10 mouse cellular contexts compared by ENCODE assay signal in the genomic region with DNA sequence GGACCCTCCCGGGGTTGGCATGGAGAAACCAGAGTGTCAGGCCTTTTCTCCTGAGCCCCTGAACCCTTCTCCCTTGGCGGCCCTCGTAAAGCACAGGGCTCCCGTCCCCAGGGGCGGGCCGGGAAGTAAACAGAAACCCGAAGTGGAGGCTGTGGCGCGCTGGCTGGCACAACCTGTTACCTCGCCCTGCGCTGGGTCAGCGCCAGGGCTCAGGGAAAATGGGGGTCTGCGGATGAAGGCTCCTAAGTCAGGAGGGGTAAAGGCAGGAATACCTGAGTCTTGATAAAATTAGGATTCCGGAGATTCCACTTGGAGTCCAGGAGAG. TPM values are rescaled to one million over a fixed set of nuclear protein-coding genes. Genes with fewer than 3 reads are reported as not detected.
DNase-seq lines count a peak whose midpoint lies in the region; ATAC-seq and TF ChIP-seq lines count a peak whose summit lies in the region.
"Had no signal": no experiment of that assay in that cellular context is flagged by ENCODE, and none has a peak within 500 bp of the region (broad histone marks: within the 10 kb centered on the region; RNA-seq: fewer than 3 reads in every experiment).

No protein-coding gene starts in this region.

- peaks cover 64% of the 10 kb centered on the region for H3K27me3 ChIP-seq in heart, embryonic 10.5 days (ENCODE audit: insufficient read depth, poor library complexity, severe bottlenecking)
- H3K27me3 ChIP-seq in midbrain, embryonic 15.5 days (replicated peaks), result peaks cover 42% of the 10 kb centered on the region
- peaks cover 27% of the 10 kb centered on the region for H3K27me3 ChIP-seq in midbrain, embryonic 14.5 days (ENCODE audit: control insufficient read depth, insufficient read depth, low read length)
- H3K27me3 ChIP-seq in liver, embryonic 12.5 days (replicated peaks), result peaks cover 62% of the 10 kb centered on the region
- peaks cover 3% of the 10 kb centered on the region; the same call in 1 of the 2 replicates for H3K27me3 ChIP-seq in stomach, postnatal 0 days (ENCODE audit: control insufficient read depth, insufficient read depth, low read length)

- H3K27ac ChIP-seq in heart, embryonic 10.5 days, result no peak overlapping the region
- no peak overlapping the region for H3K27ac ChIP-seq in midbrain, embryonic 15.5 days
- no peak overlapping the region for H3K27ac ChIP-seq in midbrain, embryonic 14.5 days (replicated peaks; ENCODE audit: low read depth, low read length)
- H3K27ac ChIP-seq in liver, embryonic 12.5 days, result no peak overlapping the region
- peak overlapping the region; percentile 86 for H3K27ac ChIP-seq in stomach, postnatal 0 days (replicated peaks)

- TF ChIP-seq CTCF in stomach, postnatal 0 days (IDR thresholded peaks at IDR 0.05; ENCODE audit: low read depth), result no peak

- H3K9ac ChIP-seq in midbrain, embryonic 15.5 days, result no peak overlapping the region
- no peak overlapping the region for H3K9ac ChIP-seq in midbrain, embryonic 14.5 days (replicated peaks; ENCODE audit: low read length)
- no peak overlapping the region for H3K9ac ChIP-seq in liver, embryonic 12.5 days
- H3K9ac ChIP-seq in stomach, postnatal 0 days (ENCODE audit: low read length), result peak overlapping the region; percentile 53

- ATAC-seq in midbrain, embryonic 15.5 days (replicated peaks), result no peak
- ATAC-seq in midbrain, embryonic 14.5 days (ENCODE audit: low FRiP score, low TSS enrichment), result no peak
- ATAC-seq in liver, embryonic 12.5 days, result no peak
- peak; percentile 77 for ATAC-seq in stomach, postnatal 0 days (ENCODE audit: low FRiP score, low TSS enrichment)

- DNase-seq in heart, embryonic 10.5 days (ENCODE audit: low spot score), result no peak
- no peak for DNase-seq in heart, postnatal 36 days
- DNase-seq in midbrain, embryonic 14.5 days, result no peak
- DNase-seq in stomach, postnatal 0 days (ENCODE audit: low spot score), result peak; percentile 71
- no peak for DNase-seq in spleen, postnatal 14 days (ENCODE audit: low spot score in 2 of 2)
- DNase-seq in embryo, embryonic 9.5 days (ENCODE audit: extremely low spot score), result no peak
- DNase-seq: gastrocnemius, postnatal 10 days had no signal

- peaks cover 14% of the 10 kb centered on the region for H3K4me1 ChIP-seq in heart, embryonic 10.5 days
- no peaks in the 10 kb centered on the region for H3K4me1 ChIP-seq in midbrain, embryonic 15.5 days
- no peaks in the 10 kb centered on the region for H3K4me1 ChIP-seq in midbrain, embryonic 14.5 days (ENCODE audit: control insufficient read depth, insufficient read depth, low read length)
- no peaks in the 10 kb centered on the region for H3K4me1 ChIP-seq in liver, embryonic 12.5 days
- H3K4me1 ChIP-seq in stomach, postnatal 0 days (replicated peaks; ENCODE audit: control insufficient read depth, insufficient read depth), result 0 out of 2 replicates have a peak, but pooled peaks cover 2% of the 10 kb centered on the region

- H3K36me3 ChIP-seq in heart, embryonic 10.5 days, result no peaks in the 10 kb centered on the region
- no peaks in the 10 kb centered on the region for H3K36me3 ChIP-seq in midbrain, embryonic 15.5 days (replicated peaks)
- no peaks in the 10 kb centered on the region for H3K36me3 ChIP-seq in midbrain, embryonic 14.5 days (ENCODE audit: control insufficient read depth, insufficient read depth, low read length)
- H3K36me3 ChIP-seq in liver, embryonic 12.5 days, result no peaks in the 10 kb centered on the region
- no peaks in the 10 kb centered on the region for H3K36me3 ChIP-seq in stomach, postnatal 0 days (ENCODE audit: control insufficient read depth, insufficient read depth, low read length)

- TF ChIP-seq EP300 in stomach, postnatal 0 days (optimal IDR thresholded peaks at IDR 0.05), result no peak

- intact Hi-C loops in heart, postnatal 36 days (cut with DNase I), result loop anchor here (2.0 kb wide), 1 partner anchor 46 kb away; no protein-coding TSS in a partner anchor

- peak overlapping the region; percentile 33 for H3K4me3 ChIP-seq in heart, embryonic 10.5 days
- H3K4me3 ChIP-seq in midbrain, embryonic 15.5 days, result no peak overlapping the region
- no peak overlapping the region for H3K4me3 ChIP-seq in midbrain, embryonic 14.5 days (replicated peaks; ENCODE audit: low read depth, low read length)
- H3K4me3 ChIP-seq in liver, embryonic 12.5 days, result peak overlapping the region; percentile 3; the same call in 1 of the 2 replicates
- peak overlapping the region; percentile 49 for H3K4me3 ChIP-seq in stomach, postnatal 0 days (ENCODE audit: low read depth, low read length)

- no peaks in the 10 kb centered on the region for H3K9me3 ChIP-seq in heart, embryonic 10.5 days
- H3K9me3 ChIP-seq in midbrain, embryonic 15.5 days, result no peaks in the 10 kb centered on the region
- no peaks in the 10 kb centered on the region for H3K9me3 ChIP-seq in midbrain, embryonic 14.5 days (ENCODE audit: control insufficient read depth, low read length)
- no peaks in the 10 kb centered on the region for H3K9me3 ChIP-seq in liver, embryonic 12.5 days (replicated peaks)
- H3K9me3 ChIP-seq in stomach, postnatal 0 days (ENCODE audit: control insufficient read depth, low read length), result no peaks in the 10 kb centered on the region

- 5% methylated on average over 14 of the region's 14 CpGs for WGBS in heart, embryonic 10.5 days
- WGBS in midbrain, embryonic 15.5 days, result 3% methylated on average over 14 of the region's 14 CpGs
- WGBS in midbrain, embryonic 14.5 days, result 6% methylated on average over 13 of the region's 14 CpGs
- WGBS in liver, embryonic 12.5 days (ENCODE audit: insufficient replicate concordance), result 7% methylated on average over 14 of the region's 14 CpGs
- WGBS in stomach, postnatal 0 days, result 2% methylated on average over 12 of the region's 14 CpGs

- H3K4me2 ChIP-seq in midbrain, embryonic 15.5 days, result peak overlapping the region; percentile 14; the same call in 1 of the 2 replicates
- H3K4me2 ChIP-seq in midbrain, embryonic 14.5 days (ENCODE audit: low read length), result no peak overlapping the region
- H3K4me2 ChIP-seq in liver, embryonic 12.5 days, result peak overlapping the region; percentile 15; the same call in 1 of the 2 replicates
- peak overlapping the region; percentile 57 for H3K4me2 ChIP-seq in stomach, postnatal 0 days (replicated peaks; ENCODE audit: low read depth)

RNA-seq across cellular contexts. Expression of gene Bicdl2, which starts 0.5 kb away (rescaled TPM):
- polyA plus RNA-seq in heart, embryonic 10.5 days (2016; fragmentation: Nextera tagmentation; extraction: Ambion mirVana), result 0.28 and 0.40 TPM in 2 replicates
- total RNA-seq in heart, postnatal 36 days (2021), result not detected
- 0.22 TPM in 1 of 2 replicates, not detected in the other for polyA plus RNA-seq in midbrain, embryonic 15.5 days (2015; fragmentation: Nextera tagmentation; extraction: Ambion mirVana)
- 0.26 TPM in 1 of 2 replicates, not detected in the other for polyA plus RNA-seq in midbrain, embryonic 14.5 days (2014; fragmentation: Nextera tagmentation; extraction: Ambion mirVana)
- not detected in 2 replicates for polyA plus RNA-seq in liver, embryonic 12.5 days (2016; fragmentation: Nextera tagmentation; extraction: Ambion mirVana)
- 50.9 and 58.2 TPM in 2 replicates for polyA plus RNA-seq in stomach, postnatal 0 days (2015; fragmentation: Nextera tagmentation; extraction: Ambion mirVana)
- total RNA-seq: gastrocnemius, postnatal 10 days; left cerebral cortex, postnatal 36 days had no signal

RNA-seq across cellular contexts. Expression of gene Hcfc1r1, which starts 12.6 kb away (rescaled TPM):
- 152 and 305 TPM in 2 replicates for polyA plus RNA-seq in heart, embryonic 10.5 days (2016; fragmentation: Nextera tagmentation; extraction: Ambion mirVana)
- total RNA-seq in heart, postnatal 36 days (2021), result 100 to 1,000 TPM; 196 to 206 TPM
- 120 and 121 TPM in 2 replicates for polyA plus RNA-seq in midbrain, embryonic 15.5 days (2015; fragmentation: Nextera tagmentation; extraction: Ambion mirVana)
- 110 and 150 TPM in 2 replicates for polyA plus RNA-seq in midbrain, embryonic 14.5 days (2014; fragmentation: Nextera tagmentation; extraction: Ambion mirVana)
- polyA plus RNA-seq in liver, embryonic 12.5 days (2016; fragmentation: Nextera tagmentation; extraction: Ambion mirVana), result 23.6 and 25.5 TPM in 2 replicates
- 183 and 186 TPM in 2 replicates for polyA plus RNA-seq in stomach, postnatal 0 days (2015; fragmentation: Nextera tagmentation; extraction: Ambion mirVana)

RNA-seq across cellular contexts. Expression of gene Thoc6, which starts 12.8 kb away (rescaled TPM):
- 60.1 and 63.7 TPM in 2 replicates for polyA plus RNA-seq in heart, embryonic 10.5 days (2016; fragmentation: Nextera tagmentation; extraction: Ambion mirVana)
- 10 to 100 TPM; 11.6 to 11.7 TPM for total RNA-seq in heart, postnatal 36 days (2021)
- polyA plus RNA-seq in midbrain, embryonic 15.5 days (2015; fragmentation: Nextera tagmentation; extraction: Ambion mirVana), result 39.1 and 42.9 TPM in 2 replicates
- 43.9 and 44.9 TPM in 2 replicates for polyA plus RNA-seq in midbrain, embryonic 14.5 days (2014; fragmentation: Nextera tagmentation; extraction: Ambion mirVana)
- polyA plus RNA-seq in liver, embryonic 12.5 days (2016; fragmentation: Nextera tagmentation; extraction: Ambion mirVana), result 31.4 and 36.1 TPM in 2 replicates
- 17.7 and 18.1 TPM in 2 replicates for polyA plus RNA-seq in stomach, postnatal 0 days (2015; fragmentation: Nextera tagmentation; extraction: Ambion mirVana)

RNA-seq across cellular contexts. Expression of gene Mmp25, which starts 15.8 kb away (rescaled TPM):
- 0.39 and 0.43 TPM in 2 replicates for polyA plus RNA-seq in heart, embryonic 10.5 days (2016; fragmentation: Nextera tagmentation; extraction: Ambion mirVana)
- under 1 TPM in 1 of 2 experiments, not detected in 1; 0.14 TPM for total RNA-seq in heart, postnatal 36 days (2021)
- 1.2 and 1.7 TPM in 2 replicates for polyA plus RNA-seq in midbrain, embryonic 15.5 days (2015; fragmentation: Nextera tagmentation; extraction: Ambion mirVana)
- 0.38 and 1.1 TPM in 2 replicates for polyA plus RNA-seq in midbrain, embryonic 14.5 days (2014; fragmentation: Nextera tagmentation; extraction: Ambion mirVana)
- 0.20 and 0.28 TPM in 2 replicates for polyA plus RNA-seq in liver, embryonic 12.5 days (2016; fragmentation: Nextera tagmentation; extraction: Ambion mirVana)
- polyA plus RNA-seq in stomach, postnatal 0 days (2015; fragmentation: Nextera tagmentation; extraction: Ambion mirVana), result 0.12 and 0.18 TPM in 2 replicates

RNA-seq across cellular contexts. Expression of gene Tnfrsf12a, which starts 16.4 kb away (rescaled TPM):
- polyA plus RNA-seq in heart, embryonic 10.5 days (2016; fragmentation: Nextera tagmentation; extraction: Ambion mirVana), result 35.4 and 72.4 TPM in 2 replicates
- total RNA-seq in heart, postnatal 36 days (2021), result 100 to 1,000 TPM in 1 of 2 experiments, 10 to 100 TPM in 1; 59.4 to 101 TPM
- 2.4 and 2.5 TPM in 2 replicates for polyA plus RNA-seq in midbrain, embryonic 15.5 days (2015; fragmentation: Nextera tagmentation; extraction: Ambion mirVana)
- 1.2 and 1.9 TPM in 2 replicates for polyA plus RNA-seq in midbrain, embryonic 14.5 days (2014; fragmentation: Nextera tagmentation; extraction: Ambion mirVana)
- 7.1 and 7.8 TPM in 2 replicates for polyA plus RNA-seq in liver, embryonic 12.5 days (2016; fragmentation: Nextera tagmentation; extraction: Ambion mirVana)
- polyA plus RNA-seq in stomach, postnatal 0 days (2015; fragmentation: Nextera tagmentation; extraction: Ambion mirVana), result 33.5 and 33.7 TPM in 2 replicates

Comparison
In these comparisons a context has a peak if more than half of its experiments do, and no peak if none do; other contexts are left out.
1. H3K4me3 ChIP-seq: peak in heart, embryonic 10.5 days (single experiment), liver, embryonic 12.5 days (single experiment) and stomach, postnatal 0 days (single experiment); none in midbrain, embryonic 15.5 days (single experiment) and midbrain, embryonic 14.5 days (single experiment).
2. RNA of gene Bicdl2, which starts 0.5 kb away (polyA plus RNA-seq): 50.9 to 58.2 TPM in stomach, postnatal 0 days; 0.28 to 0.40 TPM in heart, embryonic 10.5 days, 0.26 TPM in midbrain, embryonic 14.5 days, not detected in liver, embryonic 12.5 days and 0.22 TPM in midbrain, embryonic 15.5 days; every median in the first group is over 10 times any median in the second.